Mouse (Mus musculus) neural tube, embryonic 11.5 days (tissue): ENCODE measurements at regions not wholly inside any gene's neighbourhood (a gene's known extent, or its start where the extent isn't known, plus 50 kb on each side); places are given as distances from the start of the nearest gene placed in this dataset.
A peak's percentile ranks its signal among the peaks of the same experiment; 100 is the strongest.

Source experiments
- ATAC-seq: fragments of 200-750 bp; cut with Nextera tagmentation; 2 replicates; pipeline ENCODE4 v1.8.0; 2017; ENCODE audit warnings: moderate number of reproducible peaks, mild to moderate bottlenecking, moderate TSS enrichment, moderate library complexity; ENCODE audit not compliant: insufficient read depth, low FRiP score, low TSS enrichment
- DNase-seq: peaks from one replicate; pipeline ENCODE4 v3.0.0-alpha.2; 2015; ENCODE audit warnings: low spot score
- H3K27ac ChIP-seq: fragments of 300-500 bp; sonication (generic); 2 replicates; pipeline ENCODE4 v1.5.1; 2014; ENCODE audit warnings: low read depth, mild to moderate bottlenecking, low read length
- H3K27me3 ChIP-seq: fragments of 300-500 bp; sonication (generic); 2 replicates; pipeline ENCODE4 v1.6.1; 2014; ENCODE audit warnings: mild to moderate bottlenecking, low read length, mixed read lengths; ENCODE audit not compliant: control insufficient read depth, insufficient read depth
- H3K36me3 ChIP-seq: fragments of 300-500 bp; sonication (generic); 2 replicates; pipeline ENCODE4 v1.6.1; 2014; ENCODE audit warnings: mild to moderate bottlenecking, low read length, moderate library complexity, mixed read lengths; ENCODE audit not compliant: control insufficient read depth, insufficient read depth
- H3K4me1 ChIP-seq: fragments of 300-500 bp; sonication (generic); 2 replicates; pipeline ENCODE4 v1.6.1; 2014; ENCODE audit warnings: low read length, mixed read lengths; ENCODE audit not compliant: control insufficient read depth, insufficient read depth
- H3K4me2 ChIP-seq: fragments of 300-500 bp; sonication (generic); 2 replicates; pipeline ENCODE4 v1.6.1; 2014; ENCODE audit warnings: low read depth, mild to moderate bottlenecking, moderate library complexity
- H3K4me3 ChIP-seq: fragments of 300-500 bp; sonication (generic); 2 replicates; pipeline ENCODE4 v1.5.1; 2014; ENCODE audit warnings: low read depth, low read length
- H3K9ac ChIP-seq: fragments of 300-500 bp; sonication (generic); 2 replicates; pipeline ENCODE4 v1.6.1; 2014; ENCODE audit warnings: mild to moderate bottlenecking, low read length
- H3K9me3 ChIP-seq: fragments of 300-500 bp; sonication (generic); 2 replicates; pipeline ENCODE4 v1.6.1; 2016; ENCODE audit warnings: low read length; ENCODE audit not compliant: control insufficient read depth
- WGBS: fragments of 180-500 bp; shearing (Covaris S2); extraction: QIAGEN DNeasy Blood & Tissue Kit; methylation state at CpG from one replicate; pipeline ENCODE4 v1.1.7; 2014; 5-methylcytosine and 5-hydroxymethylcytosine counted together

GRCm38 (mm10) chr1:169157496-169157895, 373.8 kb downstream of the Nuf2 start:
- DNase-seq: no peak

GRCm38 (mm10) chr1:169156875-169157274, 374.4 kb downstream of the Nuf2 start:
- WGBS: 91% methylated on average over 4 of the region's 4 CpGs
- no peaks in the 10 kb centered on the region for H3K36me3 ChIP-seq
- H3K9me3 ChIP-seq: no peaks in the 10 kb centered on the region
- no peak overlapping the region for H3K4me3 ChIP-seq
- DNase-seq (no peak), ATAC-seq (no peak)
- no peaks in the 10 kb centered on the region for H3K27me3 ChIP-seq
- no peaks in the 10 kb centered on the region for H3K4me1 ChIP-seq
- H3K9ac ChIP-seq: no peak overlapping the region
- no peak overlapping the region for H3K4me2 ChIP-seq
- no peak overlapping the region for H3K27ac ChIP-seq

More at GRCm38 (mm10) chr1:169157496-169157895, 373.8 kb downstream of the Nuf2 start:
- Histone ChIP-seq H3K4me3 (no peak overlapping the region), H3K27ac (no peak overlapping the region), H3K36me3 (no peaks in the 10 kb centered on the region), H3K9me3 (no peaks in the 10 kb centered on the region), H3K4me2 (no peak overlapping the region), H3K9ac (no peak overlapping the region), H3K4me1 (no peaks in the 10 kb centered on the region), H3K27me3 (no peaks in the 10 kb centered on the region)
- ATAC-seq: no peak
- 75% methylated on average over 3 of the region's 3 CpGs for WGBS

- DNase-seq: no peak
- no peak overlapping the region for H3K9ac ChIP-seq
- no peaks in the 10 kb centered on the region for H3K9me3 ChIP-seq
- no peak overlapping the region for H3K4me3 ChIP-seq
- H3K4me2 ChIP-seq: no peak overlapping the region
- H3K27me3 ChIP-seq: no peaks in the 10 kb centered on the region
- 73% methylated on average over 14 of the region's 14 CpGs for WGBS
- H3K4me1 ChIP-seq: no peaks in the 10 kb centered on the region
- H3K36me3 ChIP-seq: no peaks in the 10 kb centered on the region
- ATAC-seq: no peak
- no peak overlapping the region for H3K27ac ChIP-seq
Observed at GRCm38 (mm10) chr1:169155484-169156459, 375.5 kb downstream of the Nuf2 start.

GRCm38 (mm10) chr1:169142216-169142615, 389.0 kb downstream of the Nuf2 start:
- Histone ChIP-seq H3K4me2 (no peak overlapping the region), H3K4me3 (no peak overlapping the region), H3K36me3 (no peaks in the 10 kb centered on the region), H3K9ac (no peak overlapping the region), H3K9me3 (no peaks in the 10 kb centered on the region), H3K27me3 (no peaks in the 10 kb centered on the region), H3K4me1 (peaks cover 3% of the 10 kb centered on the region), H3K27ac (no peak overlapping the region)
- DNase-seq (no peak), ATAC-seq (no peak)
- WGBS: 75% methylated on average over 3 of the region's 3 CpGs

- no peak overlapping the region for H3K9ac ChIP-seq
- H3K27me3 ChIP-seq: no peaks in the 10 kb centered on the region
- H3K27ac ChIP-seq: no peak overlapping the region
- 50% methylated on average over 3 of the region's 3 CpGs for WGBS
- H3K4me2 ChIP-seq: no peak overlapping the region
- DNase-seq: no peak
- no peak for ATAC-seq
- H3K4me3 ChIP-seq: no peak overlapping the region
- peaks cover 3% of the 10 kb centered on the region for H3K4me1 ChIP-seq
- no peaks in the 10 kb centered on the region for H3K9me3 ChIP-seq
- no peaks in the 10 kb centered on the region for H3K36me3 ChIP-seq
Observed at GRCm38 (mm10) chr1:169140056-169140455, 391.2 kb downstream of the Nuf2 start.

GRCm38 (mm10) chr1:169139507-169139906, 391.8 kb downstream of the Nuf2 start:
- 63% methylated on average over 5 of the region's 5 CpGs for WGBS
- Histone ChIP-seq H3K4me3 (no peak overlapping the region), H3K9ac (no peak overlapping the region), H3K4me1 (peaks cover 3% of the 10 kb centered on the region), H3K27ac (no peak overlapping the region), H3K4me2 (no peak overlapping the region), H3K36me3 (no peaks in the 10 kb centered on the region), H3K9me3 (no peaks in the 10 kb centered on the region), H3K27me3 (no peaks in the 10 kb centered on the region)
- ATAC-seq: peak; percentile 48; the same call in 1 of the 2 replicates
- peak; percentile 33 for DNase-seq

- Histone ChIP-seq H3K36me3 (no peaks in the 10 kb centered on the region), H3K4me1 (peaks cover 3% of the 10 kb centered on the region), H3K9me3 (no peaks in the 10 kb centered on the region), H3K27me3 (no peaks in the 10 kb centered on the region), H3K4me3 (no peak overlapping the region), H3K27ac (0 out of 2 replicates have a peak overlapping the region, but pooled peaks have one; percentile 10), H3K9ac (no peak overlapping the region), H3K4me2 (no peak overlapping the region)
- WGBS: 26% methylated on average over 2 of the region's 2 CpGs
- ATAC-seq (no peak), DNase-seq (no peak)
Observed at GRCm38 (mm10) chr1:169139184-169139486, 392.1 kb downstream of the Nuf2 start.

GRCm38 (mm10) chr1:169138404-169139183, 392.7 kb downstream of the Nuf2 start:
- peaks cover 3% of the 10 kb centered on the region for H3K4me1 ChIP-seq
- no peak for DNase-seq
- no peak overlapping the region for H3K9ac ChIP-seq
- H3K9me3 ChIP-seq: no peaks in the 10 kb centered on the region
- H3K36me3 ChIP-seq: no peaks in the 10 kb centered on the region
- 0 out of 2 replicates have a peak overlapping the region, but pooled peaks have one; percentile 10 for H3K27ac ChIP-seq
- H3K4me2 ChIP-seq: no peak overlapping the region
- no peaks in the 10 kb centered on the region for H3K27me3 ChIP-seq
- 63% methylated on average over 6 of the region's 6 CpGs for WGBS
- no peak; the same call in 1 of the 2 replicates for ATAC-seq
- no peak overlapping the region for H3K4me3 ChIP-seq
